Mouse (Mus musculus) heart, adult 8-10 months (tissue): ENCODE measurements around the gene Gtpbp2. TPM values are rescaled to one million over a fixed set of nuclear protein-coding genes. Genes with fewer than 3 reads are reported as not detected.

ENCODE experiments used
- DNase-seq: peaks from one replicate; pipeline ENCODE4 v3.0.0; 2022; ENCODE audit warnings: low spot score
- total RNA-seq, 4 experiments: library from RNA; stranded (reverse); gene quantifications; 2 replicates each; pipeline ENCODE4 v1.2.4; 2022

Gene Gtpbp2
- total RNA-seq, 4 experiments from 2014 or later = 55.8 to 74.5 (median 59.0) TPM

- DNase-seq = peak; percentile 95
Measured at GRCm38 (mm10) chr17:46152847-46153782, 7.7 kb upstream of the Gtpbp2 start, which contains the start of gene Mad2l1bp. Gene Mad2l1bp (minus strand): TSS chr17:46153553.

DNA sequence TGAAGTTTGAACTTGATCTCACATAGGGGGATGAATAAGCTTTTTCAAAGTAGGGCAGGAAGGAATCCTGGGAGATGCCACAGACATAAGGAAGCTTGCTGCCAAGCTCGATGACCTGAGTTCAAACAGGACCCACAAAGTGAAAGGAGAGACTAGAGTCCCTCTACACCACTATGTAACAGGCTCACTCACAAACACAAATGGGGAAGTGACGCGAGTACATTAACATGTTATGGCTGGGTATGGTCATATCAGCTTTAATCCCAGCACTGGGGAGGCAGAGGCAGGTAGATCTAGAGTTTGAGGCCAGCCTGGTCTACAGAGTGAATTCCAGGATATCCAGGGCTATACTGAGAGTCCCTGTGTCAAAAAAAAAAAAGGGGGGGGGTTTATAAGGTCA lies 6.5 kb upstream of the Gtpbp2 start:
- no peak for DNase-seq

DNA sequence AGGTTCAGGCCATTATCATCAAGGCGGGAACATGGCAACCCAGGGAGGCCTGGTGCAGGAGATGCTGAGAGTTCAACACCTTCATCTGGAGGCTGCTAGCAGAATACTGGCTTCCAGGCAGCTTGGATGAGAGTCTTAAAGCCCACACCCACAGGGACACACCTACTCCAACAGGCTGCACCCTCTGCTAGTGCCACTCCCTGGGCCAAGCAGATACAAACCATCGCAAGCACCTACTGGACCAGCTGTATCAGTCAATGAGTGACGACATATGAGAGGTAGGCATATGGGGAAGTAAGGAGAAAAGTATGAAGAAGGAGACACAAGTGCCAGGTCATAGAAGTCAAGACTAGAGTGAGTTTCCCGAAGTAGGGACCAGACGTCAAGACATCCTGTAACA lies 4.2 kb upstream of the Gtpbp2 start:
- no peak for DNase-seq

GRCm38 (mm10) chr17:46157131-46157530 lies 3.7 kb upstream of the Gtpbp2 start:
- DNase-seq = no peak

GRCm38 (mm10) chr17:46159236-46159635 lies 1.6 kb upstream of the Gtpbp2 start:
- no peak for DNase-seq

- DNase-seq = peak; percentile 97
Measured at GRCm38 (mm10) chr17:46160090-46160662, 656 bp upstream of the Gtpbp2 start.

- peak; percentile 28 for DNase-seq
Measured at GRCm38 (mm10) chr17:46161179-46161578, 347 bp downstream of the Gtpbp2 start.

DNA sequence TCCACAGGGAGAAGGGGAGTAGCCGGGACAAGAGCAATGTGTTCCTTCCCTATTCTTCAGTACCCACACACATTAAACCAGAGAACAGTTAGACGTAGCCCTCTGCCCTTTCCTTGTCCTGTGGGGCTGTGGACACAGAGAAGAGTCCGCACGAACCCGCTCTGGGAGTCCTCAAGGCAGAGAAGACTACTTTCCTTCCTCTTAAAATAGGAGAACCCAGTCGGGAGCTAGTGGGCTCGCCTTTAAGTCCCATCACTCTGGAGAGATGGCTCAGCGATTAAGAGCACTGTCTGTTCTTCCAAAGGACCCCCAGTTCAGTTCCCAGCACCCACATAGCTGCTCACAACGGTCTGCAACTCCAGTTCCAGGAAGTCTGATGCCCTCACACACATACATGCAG lies 878 bp downstream of the Gtpbp2 start:
- DNase-seq = no peak

DNA sequence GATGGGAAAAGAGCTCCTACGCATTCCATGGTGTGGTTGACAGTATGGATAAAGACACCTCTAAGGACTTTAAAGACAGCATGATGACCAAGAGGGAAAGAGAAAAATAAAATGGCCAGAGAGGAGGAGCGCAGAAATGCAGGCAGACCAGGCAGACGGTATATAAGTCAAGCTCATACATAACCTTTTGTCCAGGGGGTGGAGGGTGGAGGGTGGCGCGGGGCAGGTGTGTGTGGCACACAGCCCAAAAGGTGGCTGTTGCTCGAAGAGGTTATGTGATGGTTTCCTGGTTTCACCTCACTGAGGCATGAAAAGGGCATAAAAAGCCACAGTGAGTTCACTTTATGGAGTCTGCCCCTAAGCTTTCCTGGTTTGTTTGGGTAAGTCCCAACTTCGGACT lies 1.7 kb downstream of the Gtpbp2 start:
- DNase-seq = no peak

- DNase-seq = peak; percentile 28
Measured at GRCm38 (mm10) chr17:46162951-46163421, 2.2 kb downstream of the Gtpbp2 start.

GRCm38 (mm10) chr17:46164301-46164700 lies 3.5 kb downstream of the Gtpbp2 start:
- DNase-seq = no peak

DNA sequence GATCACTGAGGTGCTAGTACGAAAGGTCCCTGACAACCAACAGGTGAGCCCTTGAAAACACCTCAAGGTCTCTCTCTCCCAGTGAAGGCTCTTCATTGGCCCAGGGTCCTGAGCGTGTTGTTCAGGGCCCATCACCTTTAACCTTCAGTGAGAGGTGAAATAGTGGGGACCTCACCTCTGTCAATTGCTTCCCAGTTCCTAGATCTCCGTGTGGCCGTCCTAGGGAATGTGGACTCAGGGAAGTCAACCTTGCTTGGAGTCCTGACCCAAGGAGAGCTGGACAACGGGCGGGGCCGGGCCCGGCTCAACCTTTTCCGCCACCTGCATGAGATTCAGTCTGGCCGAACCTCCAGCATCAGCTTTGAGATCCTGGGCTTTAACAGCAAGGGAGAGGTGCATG lies 4.0 kb downstream of the Gtpbp2 start:
- DNase-seq = no peak

DNA sequence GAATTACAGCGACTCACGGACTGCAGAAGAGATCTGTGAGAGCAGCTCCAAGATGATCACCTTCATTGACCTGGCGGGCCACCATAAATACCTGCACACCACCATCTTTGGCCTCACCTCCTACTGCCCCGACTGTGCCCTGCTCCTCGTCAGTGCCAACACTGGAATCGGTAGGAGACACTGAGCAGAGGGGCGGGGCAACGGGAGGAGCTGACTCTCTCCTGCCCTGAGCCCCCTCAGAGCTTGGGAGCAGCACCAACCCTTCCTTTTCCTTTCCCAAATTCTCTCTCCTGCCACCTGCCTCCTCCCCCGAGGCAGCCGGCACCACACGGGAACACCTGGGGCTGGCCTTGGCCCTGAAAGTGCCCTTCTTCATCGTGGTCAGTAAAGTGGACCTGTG lies 4.6 kb downstream of the Gtpbp2 start:
- DNase-seq = no peak

DNA sequence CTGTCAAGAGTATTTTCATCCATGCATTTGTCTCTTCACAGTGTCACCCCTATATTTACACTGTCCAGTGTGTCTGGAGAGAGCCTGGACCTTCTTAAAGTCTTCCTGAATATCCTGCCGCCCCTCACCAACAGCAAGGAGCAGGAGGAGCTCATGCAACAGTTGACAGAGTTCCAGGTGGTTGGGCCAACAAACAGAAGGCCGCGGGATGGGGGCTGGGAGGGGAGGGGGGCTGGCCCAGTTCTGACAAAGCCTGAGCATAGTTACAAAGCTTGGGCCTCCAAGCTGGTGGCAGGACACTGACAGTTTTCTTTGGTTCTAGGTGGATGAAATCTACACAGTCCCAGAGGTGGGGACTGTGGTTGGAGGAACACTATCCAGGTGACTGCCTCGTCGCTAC lies 5.4 kb downstream of the Gtpbp2 start:
- DNase-seq = no peak

DNA sequence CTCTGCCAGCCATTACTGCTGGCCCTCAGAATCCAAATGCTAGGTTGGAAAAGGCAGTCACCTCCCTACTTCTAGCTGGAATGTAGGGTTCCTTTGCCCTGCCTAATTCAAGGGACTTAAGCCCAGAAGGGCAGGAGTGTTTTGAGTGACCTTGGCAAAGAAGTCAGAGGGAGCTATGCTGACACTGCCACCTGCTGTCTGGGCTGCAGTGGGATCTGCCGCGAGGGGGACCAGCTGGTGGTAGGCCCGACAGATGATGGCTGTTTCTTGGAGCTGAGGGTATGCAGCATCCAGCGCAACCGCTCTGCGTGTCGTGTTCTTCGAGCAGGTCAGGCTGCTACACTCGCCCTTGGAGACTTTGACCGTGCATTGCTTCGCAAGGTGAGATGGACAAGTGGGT lies 6.2 kb downstream of the Gtpbp2 start:
- DNase-seq = no peak

DNA sequence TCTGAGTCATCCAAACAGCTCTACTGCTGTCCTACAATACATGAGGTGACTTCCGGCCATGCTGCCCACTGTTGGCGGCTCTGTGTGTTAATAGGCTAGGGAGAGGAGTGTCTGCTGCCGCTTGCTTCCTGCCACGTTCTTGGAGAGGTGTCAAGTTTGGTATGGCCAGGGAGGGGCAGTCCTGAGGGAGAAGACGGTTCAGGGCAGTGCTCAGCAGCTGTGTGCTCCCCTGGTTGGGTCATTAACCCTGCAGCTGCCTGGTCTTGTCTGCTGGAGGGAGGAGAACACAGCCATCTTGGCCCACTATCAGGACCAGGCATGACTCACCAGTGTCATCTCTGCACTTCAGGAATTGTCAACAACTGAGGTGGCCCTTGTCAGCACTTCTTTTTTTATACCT lies 7.5 kb downstream of the Gtpbp2 start:
- no peak for DNase-seq

DNA sequence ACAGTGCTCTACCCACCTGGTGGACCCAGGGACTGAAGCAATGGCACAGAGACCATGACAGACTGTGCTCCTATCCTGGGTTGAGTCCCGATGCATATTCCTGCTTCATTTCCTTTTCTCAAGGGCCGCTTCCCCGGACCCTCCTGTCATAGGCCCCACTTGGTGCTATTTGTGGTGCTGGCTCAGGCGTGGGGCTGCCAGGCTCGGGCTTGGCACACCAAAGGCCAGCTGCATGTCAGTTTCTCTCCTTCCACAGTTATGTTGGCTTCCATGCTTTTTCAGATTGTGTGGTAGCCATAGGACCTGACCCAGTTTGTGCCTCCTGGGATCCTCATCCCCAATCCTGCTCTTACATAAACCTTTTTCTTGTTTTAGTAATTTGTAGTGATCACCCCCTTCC lies 7.9 kb downstream of the Gtpbp2 start:
- no peak for DNase-seq

GRCm38 (mm10) chr17:46170538-46170937 lies 9.7 kb downstream of the Gtpbp2 start:
- DNase-seq = no peak

DNA sequence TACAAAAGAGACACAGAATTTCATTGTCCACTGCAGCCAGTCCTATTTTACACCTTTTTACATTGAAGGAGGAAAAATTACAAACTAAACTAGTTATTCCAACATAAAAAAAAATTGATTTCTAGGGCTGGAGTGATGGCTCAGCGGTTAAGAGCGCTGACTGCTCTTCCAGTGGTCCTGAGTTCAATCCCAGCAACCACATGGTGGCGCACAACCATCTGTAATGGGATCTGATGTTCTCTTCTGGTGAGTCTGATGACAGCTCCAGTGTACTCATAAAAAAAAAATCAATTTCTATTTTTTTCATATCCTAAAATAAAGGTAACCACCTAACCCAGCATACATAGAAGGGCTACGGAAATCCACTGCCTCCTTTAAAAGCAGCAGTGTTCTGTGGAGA lies 21.4 kb downstream of the Gtpbp2 start:
- DNase-seq = no peak

GRCm38 (mm10) chr17:46188829-46189228 lies 28.0 kb downstream of the Gtpbp2 start:
- DNase-seq = no peak

- DNase-seq = no peak
Measured at GRCm38 (mm10) chr17:46201151-46201550, 40.3 kb downstream of the Gtpbp2 start.

DNA sequence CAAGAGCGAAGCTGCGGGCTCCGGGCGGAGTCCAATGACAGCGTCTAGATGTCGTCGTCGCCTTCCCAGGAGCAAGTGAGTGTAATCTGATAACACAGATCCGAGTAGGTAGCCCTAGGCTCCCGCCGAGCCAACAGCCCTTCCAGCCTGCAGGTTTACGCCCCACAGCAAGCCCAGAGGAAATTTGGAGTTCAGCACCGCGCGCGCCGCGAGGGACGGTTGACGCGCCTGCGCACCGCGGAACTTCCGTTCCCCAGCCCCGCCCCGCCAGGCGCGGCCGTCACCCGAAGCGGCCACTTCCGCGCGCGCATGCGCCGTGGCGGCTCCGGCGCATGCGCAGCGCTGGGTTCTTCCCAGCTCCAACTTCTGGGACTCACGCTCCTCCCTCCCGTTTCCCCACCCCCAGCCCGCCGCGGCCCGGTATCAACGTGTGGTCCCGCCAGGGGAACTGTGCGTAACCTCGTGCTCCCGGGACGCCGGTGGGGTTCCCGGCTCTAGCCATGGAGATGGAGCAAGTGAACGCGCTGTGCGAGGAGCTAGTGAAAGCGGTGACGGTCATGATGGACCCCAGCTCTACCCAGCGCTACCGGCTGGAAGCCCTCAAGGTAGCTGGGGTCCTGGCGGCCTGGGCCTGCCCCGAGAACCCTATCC lies 41.7 kb downstream of the Gtpbp2 start, which contains the start of the genes Polh and Xpo5:
Polh (minus strand) TSS at position 225 of the 651 bp plus-strand sequence.
Xpo5 (plus strand) TSS at position 362 of the 651 bp plus-strand sequence.
- DNase-seq = peak; percentile 88
